Mouse (Mus musculus): ENCODE data around the gene Arl16. TPM values are rescaled to one million over a fixed set of nuclear protein-coding genes. Genes with fewer than 3 reads are reported as not detected.

The Arl16 gene
- total and polyA plus RNA-seq, 2 experiments from 2014 or later, result 25.1 to 48.3 TPM

DNA sequence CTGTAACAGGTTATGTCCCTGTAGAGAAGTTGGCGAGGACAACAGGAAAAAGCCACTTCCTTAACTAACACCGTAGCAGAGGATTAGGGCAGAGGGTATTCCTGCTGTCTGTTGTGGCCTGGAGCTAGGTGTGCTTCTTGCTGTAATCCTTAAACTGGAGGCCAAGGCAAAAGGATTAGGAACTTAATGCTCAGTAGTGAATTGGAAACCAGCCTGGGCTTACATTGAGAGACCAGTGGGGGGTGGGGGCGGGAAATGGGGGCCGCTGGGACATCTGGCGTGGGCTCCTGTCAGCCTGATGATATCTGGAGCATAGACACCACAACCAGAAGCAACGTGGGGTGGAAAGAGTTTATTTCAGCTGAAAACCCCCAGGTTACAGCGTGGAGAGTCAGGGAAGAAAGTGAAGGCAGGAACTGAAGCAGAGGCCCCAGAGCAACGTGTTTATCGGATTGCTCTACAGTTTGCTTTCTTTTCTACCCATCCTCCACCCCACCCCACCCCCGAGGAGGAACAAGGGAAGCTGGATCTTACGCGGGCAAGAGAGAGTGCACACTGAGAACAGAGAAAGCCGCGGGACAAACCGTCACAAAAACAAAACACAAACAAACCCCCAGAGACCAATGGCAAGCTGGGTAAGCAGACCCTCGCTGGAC, 43.1 kb upstream of the Arl16 start:
- H3K36me3 ChIP-seq (replicated peaks; ENCODE audit: control insufficient read depth, insufficient read depth, low read length), result no peaks in the 10 kb centered on the region
- H3K9ac ChIP-seq (replicated peaks; ENCODE audit: low read depth, low read length), result peak overlapping the region; percentile 50
- TF ChIP-seq EP300 (IDR thresholded peaks at IDR 0.05; ENCODE audit: low read depth) (no peak), CTCF (IDR thresholded peaks at IDR 0.05; ENCODE audit: low read depth) (no peak)
- 8% methylated on average over 16 of the region's 16 CpGs for WGBS
- H3K27me3 ChIP-seq (ENCODE audit: control insufficient read depth, insufficient read depth, low read length), result no peaks in the 10 kb centered on the region
- H3K4me3 ChIP-seq (ENCODE audit: low read depth, low read length), result peak overlapping the region; percentile 34
- H3K4me1 ChIP-seq (ENCODE audit: control insufficient read depth, insufficient read depth), result peaks cover 9% of the 10 kb centered on the region; the same call in 1 of the 2 replicates
- peak overlapping the region; percentile 61 for H3K27ac ChIP-seq (ENCODE audit: low read depth)
- H3K4me2 ChIP-seq (ENCODE audit: low read depth, low read length), result peak overlapping the region; percentile 57
- ATAC-seq (ENCODE audit: insufficient read depth, low read depth) (no peak), DNase-seq (ENCODE audit: low spot score) (peak; percentile 28)
- H3K9me3 ChIP-seq (replicated peaks; ENCODE audit: control insufficient read depth, low read length), result no peaks in the 10 kb centered on the region

DNA sequence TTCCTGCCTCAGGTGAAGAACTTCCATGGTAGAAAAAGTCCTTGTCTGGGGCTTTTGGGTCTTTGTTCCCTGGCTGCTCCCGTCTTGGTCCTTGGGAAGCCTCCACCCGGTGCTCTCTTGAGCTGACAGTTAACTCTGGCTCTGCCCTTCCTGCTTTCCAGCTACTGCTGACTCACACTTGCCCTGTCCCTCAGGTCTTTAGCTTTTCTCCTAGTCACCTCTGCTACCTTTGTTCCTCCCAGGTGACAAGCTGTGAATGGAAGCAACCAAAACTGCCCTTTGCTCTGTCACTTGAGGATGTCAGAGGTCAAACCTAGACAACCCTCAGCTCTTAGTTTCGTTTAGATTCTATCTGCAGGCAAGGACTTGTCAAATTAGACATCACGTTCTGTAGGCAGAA, 42.5 kb upstream of the Arl16 start:
- ATAC-seq (ENCODE audit: insufficient read depth, low read depth), result no peak
- no peaks in the 10 kb centered on the region for H3K36me3 ChIP-seq (replicated peaks; ENCODE audit: control insufficient read depth, insufficient read depth, low read length)
- no peak for DNase-seq (ENCODE audit: low spot score)
- no peaks in the 10 kb centered on the region for H3K27me3 ChIP-seq (ENCODE audit: control insufficient read depth, insufficient read depth, low read length)
- H3K27ac ChIP-seq (ENCODE audit: low read depth), result peak overlapping the region; percentile 61; the same call in 1 of the 2 replicates
- TF ChIP-seq EP300 (IDR thresholded peaks at IDR 0.05; ENCODE audit: low read depth) (no peak), CTCF (IDR thresholded peaks at IDR 0.05; ENCODE audit: low read depth) (no peak)
- peaks cover 9% of the 10 kb centered on the region; the same call in 1 of the 2 replicates for H3K4me1 ChIP-seq (ENCODE audit: control insufficient read depth, insufficient read depth)
- WGBS, result 50% methylated on average over 4 of the region's 4 CpGs
- peak overlapping the region; percentile 57; the same call in 1 of the 2 replicates for H3K4me2 ChIP-seq (ENCODE audit: low read depth, low read length)
- H3K9ac ChIP-seq (replicated peaks; ENCODE audit: low read depth, low read length), result 0 out of 2 replicates have a peak overlapping the region, but pooled peaks have one; percentile 50
- H3K9me3 ChIP-seq (replicated peaks; ENCODE audit: control insufficient read depth, low read length), result no peaks in the 10 kb centered on the region
- no peak overlapping the region for H3K4me3 ChIP-seq (ENCODE audit: low read depth, low read length)

DNA sequence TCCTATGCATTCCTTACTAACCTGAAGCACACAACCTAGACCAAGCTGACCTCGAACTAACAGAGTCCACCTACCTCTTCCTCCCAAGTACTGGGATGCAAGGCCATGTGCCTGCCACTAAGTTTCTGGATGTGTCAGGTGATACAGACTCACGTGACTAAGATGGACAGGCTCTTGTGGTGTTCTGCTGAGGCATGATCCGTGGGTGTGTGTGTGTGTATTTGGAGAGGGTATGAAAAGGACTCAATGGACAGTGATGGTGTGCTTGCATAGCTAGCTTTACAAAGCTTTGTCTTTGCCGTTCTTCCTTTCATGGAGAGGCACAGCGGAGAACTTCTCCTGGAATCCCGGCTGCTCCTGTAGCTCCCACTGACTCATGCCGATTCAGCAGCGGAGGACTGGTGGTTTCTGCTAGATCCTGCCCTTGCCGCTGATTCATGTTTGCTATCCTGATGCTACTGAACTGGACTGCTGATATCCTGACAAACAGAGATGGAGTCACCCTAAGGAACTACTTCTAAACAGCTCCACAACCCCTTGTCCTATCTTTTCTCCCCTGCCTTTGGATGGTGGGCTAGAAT, 41.0 kb upstream of the Arl16 start:
- WGBS, result 69% methylated on average over 9 of the region's 9 CpGs
- Histone ChIP-seq H3K4me2 (ENCODE audit: low read depth, low read length) (no peak overlapping the region), H3K4me3 (ENCODE audit: low read depth, low read length) (no peak overlapping the region), H3K27ac (ENCODE audit: low read depth) (no peak overlapping the region), H3K27me3 (ENCODE audit: control insufficient read depth, insufficient read depth, low read length) (no peaks in the 10 kb centered on the region), H3K9ac (replicated peaks; ENCODE audit: low read depth, low read length) (no peak overlapping the region), H3K4me1 (ENCODE audit: control insufficient read depth, insufficient read depth) (peaks cover 9% of the 10 kb centered on the region; the same call in 1 of the 2 replicates), H3K36me3 (replicated peaks; ENCODE audit: control insufficient read depth, insufficient read depth, low read length) (no peaks in the 10 kb centered on the region), H3K9me3 (replicated peaks; ENCODE audit: control insufficient read depth, low read length) (no peaks in the 10 kb centered on the region)
- TF ChIP-seq CTCF (IDR thresholded peaks at IDR 0.05; ENCODE audit: low read depth) (no peak), EP300 (IDR thresholded peaks at IDR 0.05; ENCODE audit: low read depth) (no peak)
- no peak for DNase-seq (ENCODE audit: low spot score)
- ATAC-seq (ENCODE audit: insufficient read depth, low read depth), result no peak

DNA sequence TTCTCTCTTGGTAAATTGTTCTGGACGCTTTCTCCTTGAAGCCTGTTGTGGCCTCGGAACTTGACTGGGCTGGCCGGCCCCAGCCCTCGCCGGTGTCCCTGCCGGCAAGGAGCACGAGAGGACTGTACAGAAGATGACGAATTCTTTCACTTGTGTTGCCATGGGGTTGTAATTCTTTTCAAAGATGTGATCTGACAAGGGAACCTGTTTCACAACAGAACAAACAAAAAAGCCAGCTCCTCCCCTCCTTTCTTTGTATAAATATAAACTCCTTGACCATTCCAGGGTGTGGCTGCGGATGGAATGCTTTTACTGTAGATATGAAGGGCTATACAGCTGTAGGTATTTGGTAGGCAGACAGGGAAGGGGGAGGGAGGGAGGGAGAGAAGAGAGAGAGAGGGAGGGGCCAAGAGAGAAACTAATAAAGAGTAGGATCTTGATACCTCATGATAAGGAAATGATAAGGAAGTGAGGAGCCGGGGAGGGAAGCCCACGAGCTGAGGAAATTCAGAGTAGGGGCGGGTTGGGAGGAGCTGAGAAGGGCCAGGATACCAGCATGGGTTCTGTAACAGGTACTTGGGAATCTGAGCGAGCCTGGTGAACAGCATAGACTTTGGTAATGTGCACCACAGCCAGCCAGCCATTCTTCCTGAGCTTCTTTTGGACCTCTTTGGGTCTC, 40.3 kb upstream of the Arl16 start:
- no peak for DNase-seq (ENCODE audit: low spot score)
- H3K4me3 ChIP-seq (ENCODE audit: low read depth, low read length), result no peak overlapping the region
- no peak for TF ChIP-seq CTCF (IDR thresholded peaks at IDR 0.05; ENCODE audit: low read depth)
- TF ChIP-seq EP300 (IDR thresholded peaks at IDR 0.05; ENCODE audit: low read depth), result no peak
- H3K9ac ChIP-seq (replicated peaks; ENCODE audit: low read depth, low read length), result no peak overlapping the region
- H3K9me3 ChIP-seq (replicated peaks; ENCODE audit: control insufficient read depth, low read length), result no peaks in the 10 kb centered on the region
- no peak overlapping the region for H3K4me2 ChIP-seq (ENCODE audit: low read depth, low read length)
- WGBS, result 70% methylated on average over 13 of the region's 13 CpGs
- H3K27me3 ChIP-seq (ENCODE audit: control insufficient read depth, insufficient read depth, low read length), result no peaks in the 10 kb centered on the region
- no peak for ATAC-seq (ENCODE audit: insufficient read depth, low read depth)
- no peak overlapping the region for H3K27ac ChIP-seq (ENCODE audit: low read depth)
- peaks cover 9% of the 10 kb centered on the region; the same call in 1 of the 2 replicates for H3K4me1 ChIP-seq (ENCODE audit: control insufficient read depth, insufficient read depth)
- no peaks in the 10 kb centered on the region for H3K36me3 ChIP-seq (replicated peaks; ENCODE audit: control insufficient read depth, insufficient read depth, low read length)

DNA sequence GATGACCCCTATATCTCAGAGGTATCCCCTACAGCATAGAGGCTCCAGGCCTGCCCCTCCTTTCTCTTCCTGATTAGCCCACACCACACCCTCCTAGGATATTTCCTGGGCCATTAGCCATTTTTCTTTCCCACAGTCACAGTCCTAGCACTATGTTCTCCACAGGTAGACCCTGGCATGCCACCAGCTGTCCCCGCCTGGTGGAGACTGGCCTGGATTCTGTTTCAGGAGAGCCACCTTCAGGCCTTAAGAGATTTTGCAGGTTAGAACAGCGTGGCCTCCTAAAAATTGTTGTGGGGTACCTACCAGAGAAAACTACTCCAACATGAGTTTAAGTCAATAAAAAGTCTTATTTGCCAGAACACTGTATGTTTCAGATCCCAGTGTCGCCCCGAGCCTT, 39.5 kb upstream of the Arl16 start:
- peaks cover 9% of the 10 kb centered on the region; the same call in 1 of the 2 replicates for H3K4me1 ChIP-seq (ENCODE audit: control insufficient read depth, insufficient read depth)
- no peaks in the 10 kb centered on the region for H3K9me3 ChIP-seq (replicated peaks; ENCODE audit: control insufficient read depth, low read length)
- TF ChIP-seq EP300 (IDR thresholded peaks at IDR 0.05; ENCODE audit: low read depth), result no peak
- peak; percentile 48 for TF ChIP-seq CTCF (IDR thresholded peaks at IDR 0.05; ENCODE audit: low read depth)
- no peaks in the 10 kb centered on the region for H3K27me3 ChIP-seq (ENCODE audit: control insufficient read depth, insufficient read depth, low read length)
- no peak overlapping the region for H3K4me2 ChIP-seq (ENCODE audit: low read depth, low read length)
- peak; percentile 76 for DNase-seq (ENCODE audit: low spot score)
- ATAC-seq (ENCODE audit: insufficient read depth, low read depth), result peak; percentile 65
- no peak overlapping the region for H3K4me3 ChIP-seq (ENCODE audit: low read depth, low read length)
- no peak overlapping the region for H3K9ac ChIP-seq (replicated peaks; ENCODE audit: low read depth, low read length)
- 57% methylated on average over 4 of the region's 4 CpGs for WGBS
- H3K27ac ChIP-seq (ENCODE audit: low read depth), result no peak overlapping the region
- no peaks in the 10 kb centered on the region for H3K36me3 ChIP-seq (replicated peaks; ENCODE audit: control insufficient read depth, insufficient read depth, low read length)

All from heart, postnatal 0 days (tissue).